Mouse (Mus musculus) midbrain, embryonic 11.5 days (tissue): ENCODE data around the gene Birc2. TPM values are rescaled to one million over a fixed set of nuclear protein-coding genes. Genes with fewer than 3 reads are reported as not detected.
A peak's percentile ranks its signal among the peaks of the same experiment; 100 is the strongest.

Source experiments
- ATAC-seq: fragments of 200-750 bp; cut with Nextera tagmentation; 2 replicates; pipeline ENCODE4 v1.8.0; 2017; ENCODE audit warnings: moderate TSS enrichment, moderate library complexity; ENCODE audit not compliant: low FRiP score
- DNase-seq: peaks from one replicate; pipeline ENCODE4 v3.0.0; 2015; ENCODE audit warnings: low spot score; ENCODE audit errors: missing footprints
- H3K27ac ChIP-seq: fragments of 300-500 bp; sonication (generic); 2 replicates; pipeline ENCODE4 v1.5.1; 2014; ENCODE audit warnings: low read depth, low read length
- H3K27me3 ChIP-seq: fragments of 300-500 bp; sonication (generic); 2 replicates; pipeline ENCODE4 v1.6.1; 2014; ENCODE audit warnings: mild to moderate bottlenecking, low read length, moderate library complexity, mixed read lengths; ENCODE audit not compliant: control insufficient read depth, insufficient read depth
- H3K36me3 ChIP-seq: fragments of 300-500 bp; sonication (generic); 2 replicates; pipeline ENCODE4 v1.6.1; 2014; ENCODE audit warnings: mild to moderate bottlenecking, low read length, moderate library complexity, mixed read lengths; ENCODE audit not compliant: control insufficient read depth, insufficient read depth
- H3K4me1 ChIP-seq: fragments of 300-500 bp; sonication (generic); 2 replicates; pipeline ENCODE4 v1.6.1; 2014; ENCODE audit warnings: low read length; ENCODE audit not compliant: control insufficient read depth, insufficient read depth
- H3K4me2 ChIP-seq: fragments of 300-500 bp; sonication (generic); 2 replicates; pipeline ENCODE4 v1.6.1; 2014; ENCODE audit warnings: mild to moderate bottlenecking, moderate library complexity
- H3K4me3 ChIP-seq: fragments of 300-500 bp; sonication (generic); 2 replicates; pipeline ENCODE4 v1.5.1; 2014; ENCODE audit warnings: low read depth, low read length
- H3K9ac ChIP-seq: fragments of 300-500 bp; sonication (generic); 2 replicates; pipeline ENCODE4 v1.6.1; 2014; ENCODE audit warnings: low read length
- H3K9me3 ChIP-seq: fragments of 300-500 bp; sonication (generic); 2 replicates; pipeline ENCODE4 v1.6.1; 2016; ENCODE audit warnings: low read length; ENCODE audit not compliant: control insufficient read depth
- WGBS: fragments of 180-500 bp; shearing (Covaris S2); extraction: QIAGEN DNeasy Blood & Tissue Kit; methylation state at CpG from one replicate; pipeline ENCODE4 v1.1.7; 2014; 5-methylcytosine and 5-hydroxymethylcytosine counted together
- polyA plus RNA-seq: library from polyadenylated mRNA; unstranded; fragments of >200 nt; fragmentation: Nextera tagmentation; extraction: Ambion mirVana; gene quantifications from 2 replicates; pipeline ENCODE4 v1.2.1, GENCODE M21; 2014

The Birc2 gene
- polyA plus RNA-seq, 1 experiment from 2014 or later, result 42.4 TPM

DNA sequence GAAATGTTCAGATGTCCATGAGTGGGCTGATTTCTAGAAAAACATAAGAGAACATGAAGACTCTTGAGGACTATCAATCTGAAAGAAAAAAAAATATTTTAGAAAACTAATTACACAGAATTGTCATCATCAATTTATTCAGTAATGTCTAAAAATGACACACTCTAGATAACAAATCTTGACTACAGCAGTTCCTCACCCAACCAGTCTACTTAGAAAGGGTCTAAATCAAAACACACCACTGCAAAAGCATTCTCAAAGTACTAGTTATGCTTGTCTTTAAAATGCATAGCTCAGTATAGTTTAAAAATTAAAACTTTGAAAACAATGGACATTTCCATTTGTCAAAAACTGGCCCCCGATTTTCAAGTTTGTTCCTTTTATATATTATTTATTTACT is 1.6 kb downstream of the Birc2 start:
- no peaks in the 10 kb centered on the region for H3K36me3 ChIP-seq
- H3K27ac ChIP-seq, result no peak overlapping the region
- no peaks in the 10 kb centered on the region for H3K27me3 ChIP-seq
- no peak overlapping the region for H3K4me2 ChIP-seq
- H3K9me3 ChIP-seq, result no peaks in the 10 kb centered on the region
- peaks cover 10% of the 10 kb centered on the region; the same call in 1 of the 2 replicates for H3K4me1 ChIP-seq
- DNase-seq, result peak; percentile 49
- ATAC-seq, result no peak
- WGBS, result 92% methylated on average over 1 of the region's 1 CpGs
- no peak overlapping the region for H3K4me3 ChIP-seq
- no peak overlapping the region for H3K9ac ChIP-seq

GRCm38 (mm10) chr9:7833421-7833820 is 3.4 kb downstream of the Birc2 start:
- H3K4me2 ChIP-seq, result no peak overlapping the region
- ATAC-seq, result no peak
- H3K27ac ChIP-seq, result no peak overlapping the region

GRCm38 (mm10) chr9:7829531-7830528 is 7.0 kb downstream of the Birc2 start:
- Histone ChIP-seq H3K36me3 (no peaks in the 10 kb centered on the region), H3K4me3 (no peak overlapping the region), H3K4me1 (peaks cover 3% of the 10 kb centered on the region; the same call in 1 of the 2 replicates), H3K4me2 (no peak overlapping the region), H3K27ac (no peak overlapping the region), H3K9ac (no peak overlapping the region), H3K9me3 (no peaks in the 10 kb centered on the region), H3K27me3 (no peaks in the 10 kb centered on the region)
- DNase-seq (no peak), ATAC-seq (no peak; the same call in 1 of the 2 replicates)
- 80% methylated on average over 9 of the region's 9 CpGs for WGBS

More at GRCm38 (mm10) chr9:7833421-7833820, 3.4 kb downstream of the Birc2 start:
- Histone ChIP-seq H3K36me3 (no peaks in the 10 kb centered on the region), H3K4me1 (peaks cover 10% of the 10 kb centered on the region; the same call in 1 of the 2 replicates), H3K4me3 (no peak overlapping the region), H3K9me3 (no peaks in the 10 kb centered on the region), H3K27me3 (no peaks in the 10 kb centered on the region), H3K9ac (no peak overlapping the region)
- 90% methylated on average over 6 of the region's 6 CpGs for WGBS
- no peak for DNase-seq

DNA sequence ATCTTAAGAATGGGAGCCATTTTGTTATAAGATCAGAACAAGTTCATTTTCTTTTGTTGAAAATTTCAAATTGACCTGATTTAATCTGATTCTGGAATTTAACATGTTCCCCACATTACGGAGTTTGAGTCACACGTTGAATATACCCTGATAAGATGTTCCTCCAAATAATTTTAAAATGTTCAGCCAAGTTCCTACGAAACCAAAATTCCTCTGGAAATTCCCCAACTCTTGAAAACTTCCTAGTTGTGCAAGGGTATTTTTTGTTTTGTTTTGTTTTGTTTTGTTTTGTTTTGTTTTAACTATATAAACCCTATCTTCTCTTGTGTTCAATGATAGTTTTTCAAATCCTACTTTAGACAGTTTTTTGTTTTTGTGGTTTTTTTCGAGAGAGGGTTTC is 8.2 kb downstream of the Birc2 start:
- WGBS, result 96% methylated on average over 4 of the region's 4 CpGs
- Histone ChIP-seq H3K9ac (no peak overlapping the region), H3K27ac (no peak overlapping the region), H3K36me3 (no peaks in the 10 kb centered on the region), H3K9me3 (no peaks in the 10 kb centered on the region), H3K4me2 (no peak overlapping the region), H3K4me3 (no peak overlapping the region), H3K27me3 (no peaks in the 10 kb centered on the region), H3K4me1 (peaks cover 3% of the 10 kb centered on the region; the same call in 1 of the 2 replicates)
- ATAC-seq, result no peak
- DNase-seq, result no peak

- 94% methylated on average over 5 of the region's 5 CpGs for WGBS
- Histone ChIP-seq H3K36me3 (no peaks in the 10 kb centered on the region), H3K4me3 (no peak overlapping the region), H3K9ac (no peak overlapping the region), H3K9me3 (no peaks in the 10 kb centered on the region), H3K27me3 (no peaks in the 10 kb centered on the region), H3K4me2 (no peak overlapping the region), H3K4me1 (no peaks in the 10 kb centered on the region), H3K27ac (no peak overlapping the region)
- ATAC-seq, result no peak
- DNase-seq, result no peak
These were observed 11.9 kb downstream of the Birc2 start for GRCm38 (mm10) chr9:7824916-7825315.

- Histone ChIP-seq H3K27me3 (no peaks in the 10 kb centered on the region), H3K4me3 (no peak overlapping the region), H3K9me3 (no peaks in the 10 kb centered on the region), H3K36me3 (no peaks in the 10 kb centered on the region; the same call in 1 of the 2 replicates), H3K4me2 (no peak overlapping the region), H3K4me1 (no peaks in the 10 kb centered on the region), H3K27ac (no peak overlapping the region), H3K9ac (no peak overlapping the region)
- no peak for DNase-seq
- ATAC-seq, result no peak
- 82% methylated on average over 3 of the region's 3 CpGs for WGBS
These were observed 14.1 kb downstream of the Birc2 start for GRCm38 (mm10) chr9:7822758-7823157.

DNA sequence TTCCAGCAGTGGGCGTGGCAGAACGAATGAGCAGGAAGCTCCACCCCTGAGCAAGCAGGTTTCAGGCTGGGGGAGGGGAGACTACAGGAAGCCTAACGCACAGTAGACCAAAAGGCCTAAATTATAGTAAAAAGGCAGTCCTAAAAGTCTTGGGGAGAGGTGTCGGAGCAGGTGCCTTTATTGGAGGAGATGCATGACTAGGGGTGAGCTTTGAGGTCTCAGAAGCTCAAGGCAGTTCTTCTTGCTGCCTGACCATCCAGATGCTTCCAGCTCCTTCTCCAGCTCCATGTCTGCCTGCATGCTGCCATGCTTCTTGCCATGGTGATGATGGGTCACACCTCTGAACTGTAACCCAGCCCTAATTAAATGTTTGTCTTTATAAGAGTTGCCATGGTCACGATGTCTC is 31.8 kb downstream of the Birc2 start:
- Histone ChIP-seq H3K9ac (no peak overlapping the region), H3K27me3 (no peaks in the 10 kb centered on the region), H3K27ac (no peak overlapping the region), H3K36me3 (no peaks in the 10 kb centered on the region), H3K4me3 (no peak overlapping the region), H3K4me1 (no peaks in the 10 kb centered on the region), H3K4me2 (no peak overlapping the region), H3K9me3 (no peaks in the 10 kb centered on the region)
- peak; percentile 44; the same call in 1 of the 2 replicates for ATAC-seq
- 62% methylated on average over 4 of the region's 5 CpGs for WGBS
- DNase-seq, result no peak

DNA sequence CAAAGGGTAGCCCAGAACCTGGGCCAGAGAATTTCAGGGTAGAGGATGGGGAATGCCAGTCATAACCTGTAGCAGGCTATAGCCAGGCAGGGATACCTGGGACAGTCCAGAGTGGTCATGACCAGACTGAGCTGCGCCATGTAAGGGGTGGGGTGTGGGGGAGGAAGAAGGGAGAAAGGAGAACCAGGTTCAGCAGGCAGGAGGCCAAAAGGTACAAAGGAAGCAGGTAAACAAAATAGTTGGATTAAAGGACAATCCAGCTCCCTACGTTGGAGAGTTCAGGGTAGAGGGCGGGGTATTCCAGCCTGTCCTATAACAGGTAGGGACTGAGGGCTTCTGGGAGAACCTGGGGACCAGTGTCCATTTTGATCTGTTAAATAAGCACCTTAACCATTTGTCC is 38.3 kb downstream of the Birc2 start:
- 85% methylated on average over 3 of the region's 3 CpGs for WGBS
- ATAC-seq, result peak; percentile 33; the same call in 1 of the 2 replicates

GRCm38 (mm10) chr9:7797542-7797941 is 39.3 kb downstream of the Birc2 start:
- no peak for DNase-seq
- Histone ChIP-seq H3K4me3 (no peak overlapping the region), H3K9me3 (no peaks in the 10 kb centered on the region), H3K27me3 (no peaks in the 10 kb centered on the region), H3K9ac (no peak overlapping the region), H3K27ac (no peak overlapping the region), H3K4me2 (no peak overlapping the region), H3K4me1 (no peaks in the 10 kb centered on the region), H3K36me3 (peaks cover under 1% of the 10 kb centered on the region; the same call in 1 of the 2 replicates)
- WGBS, result 87% methylated on average over 2 of the region's 2 CpGs
- ATAC-seq, result no peak

More for the DNA sequence above, 38.3 kb downstream of the Birc2 start:
- Histone ChIP-seq H3K4me3 (no peak overlapping the region), H3K9me3 (no peaks in the 10 kb centered on the region), H3K4me2 (no peak overlapping the region), H3K27ac (no peak overlapping the region), H3K36me3 (no peaks in the 10 kb centered on the region), H3K27me3 (no peaks in the 10 kb centered on the region), H3K9ac (no peak overlapping the region), H3K4me1 (no peaks in the 10 kb centered on the region)
- no peak for DNase-seq
